Mouse (Mus musculus) right cerebral cortex, adult 18-20 months (tissue): ENCODE data around the gene Asna1.
A peak's percentile ranks its signal among the peaks of the same experiment; 100 is the strongest.

Experiments
- DNase-seq: peaks from one replicate; pipeline ENCODE4 v3.0.0; 2022; ENCODE audit warnings: mixed read lengths

Asna1 gene

GRCm38 (mm10) chr8:85025098-85025932 is at the start of gene Asna1:
Gene Asna1, minus strand, starts transcription at chr8:85025281.
- DNase-seq: peak; percentile 89

GRCm38 (mm10) chr8:85074617-85075016 is 49.5 kb upstream of the Asna1 start:
- DNase-seq: no peak

DNA sequence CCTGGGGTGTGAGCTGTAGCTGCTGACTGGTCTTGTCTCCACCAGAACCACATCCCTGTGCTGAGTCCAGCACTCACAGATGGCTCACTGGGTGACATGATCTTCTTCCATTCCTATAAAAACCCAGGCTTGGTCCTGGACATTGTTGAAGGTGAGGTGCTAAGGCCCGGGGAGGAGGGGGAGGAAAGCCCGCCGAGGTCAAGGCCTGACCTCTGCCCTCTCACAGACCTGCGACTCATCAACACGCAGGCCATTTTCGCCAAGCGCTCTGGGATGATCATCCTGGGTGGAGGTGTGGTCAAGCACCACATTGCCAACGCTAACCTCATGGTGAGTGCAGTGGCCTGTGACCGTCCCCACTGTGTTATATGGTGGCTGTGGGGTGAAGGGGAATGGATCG is 49.1 kb upstream of the Asna1 start:
- DNase-seq: no peak

GRCm38 (mm10) chr8:85073041-85073612 is 48.0 kb upstream of the Asna1 start:
- no peak for DNase-seq

- no peak for DNase-seq
Observed at GRCm38 (mm10) chr8:85072364-85072929, 47.4 kb upstream of the Asna1 start.

GRCm38 (mm10) chr8:85071514-85072281 is 46.6 kb upstream of the Asna1 start, which contains the start of gene Dhps:
Gene Dhps, plus strand, starts transcription at chr8:85071757.
- peak; percentile 94 for DNase-seq

DNA sequence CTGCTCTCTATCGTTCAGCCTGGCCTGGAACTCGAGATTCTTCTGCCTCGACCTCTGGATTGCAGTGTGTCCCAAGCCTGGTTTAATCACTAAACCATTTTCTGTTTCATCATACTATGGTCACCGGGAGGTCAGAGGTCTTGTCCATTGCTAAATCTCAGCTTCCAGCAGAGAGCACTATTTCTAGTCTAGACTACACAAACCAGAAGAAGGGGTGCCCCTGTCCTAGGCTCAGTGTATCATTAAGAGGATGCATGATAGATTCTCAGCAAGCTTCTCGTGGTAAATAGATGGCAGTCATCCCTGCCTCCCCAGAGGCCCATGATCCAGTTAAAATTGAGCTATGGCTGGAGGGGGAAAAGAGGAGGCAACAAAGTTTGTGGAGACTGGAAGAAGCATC is 46.0 kb upstream of the Asna1 start:
- no peak for DNase-seq

GRCm38 (mm10) chr8:85067982-85068381 is 42.9 kb upstream of the Asna1 start, which contains the start of gene Gm5741:
Gene Gm5741, minus strand, starts transcription at chr8:85067982.
- DNase-seq: no peak

GRCm38 (mm10) chr8:85067155-85067554 is 42.1 kb upstream of the Asna1 start:
- no peak for DNase-seq

DNA sequence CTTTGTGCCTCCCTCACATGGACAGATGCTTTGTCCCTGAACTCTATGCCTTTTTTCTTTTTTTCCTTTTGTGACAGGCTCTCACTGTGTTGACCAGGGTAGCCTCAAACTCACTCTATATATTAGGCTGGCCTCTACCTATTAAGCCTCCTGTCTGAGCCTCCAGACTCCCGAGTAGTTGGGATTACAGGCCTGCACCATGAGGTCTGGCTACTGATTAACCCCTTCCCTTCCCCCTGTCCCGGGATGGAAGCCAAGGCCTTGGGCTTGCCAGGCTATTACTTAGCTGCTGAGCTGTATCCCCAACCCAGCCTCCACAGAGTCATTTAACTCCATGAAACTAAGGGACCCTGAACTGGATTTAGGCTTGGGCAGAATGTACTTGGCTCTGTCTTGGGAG is 40.1 kb upstream of the Asna1 start:
- DNase-seq: no peak

DNA sequence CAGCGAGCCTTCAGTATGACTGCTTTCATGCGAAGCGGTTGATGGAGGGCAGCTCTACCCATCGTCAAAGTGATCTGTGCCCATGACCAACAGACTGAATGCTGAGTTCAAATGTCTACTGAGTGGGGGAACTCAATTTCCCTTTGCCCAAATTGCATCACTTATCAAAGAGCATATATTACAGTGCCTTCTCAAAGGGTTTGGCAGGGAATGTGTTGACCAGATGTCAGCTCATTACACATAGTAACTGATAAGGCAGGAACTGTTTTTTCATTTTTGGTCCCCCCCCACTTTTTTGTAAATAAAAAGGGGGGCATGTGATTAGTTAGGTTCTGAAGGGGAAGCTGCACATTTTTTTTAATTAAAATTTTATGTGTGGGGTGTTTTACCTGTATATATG is 37.5 kb upstream of the Asna1 start:
- no peak for DNase-seq

- DNase-seq: peak; percentile 92
Observed at GRCm38 (mm10) chr8:85059879-85060616, 35.0 kb upstream of the Asna1 start, which contains the start of gene Fbxw9. Gene Fbxw9, plus strand, starts transcription at chr8:85060055.

DNA sequence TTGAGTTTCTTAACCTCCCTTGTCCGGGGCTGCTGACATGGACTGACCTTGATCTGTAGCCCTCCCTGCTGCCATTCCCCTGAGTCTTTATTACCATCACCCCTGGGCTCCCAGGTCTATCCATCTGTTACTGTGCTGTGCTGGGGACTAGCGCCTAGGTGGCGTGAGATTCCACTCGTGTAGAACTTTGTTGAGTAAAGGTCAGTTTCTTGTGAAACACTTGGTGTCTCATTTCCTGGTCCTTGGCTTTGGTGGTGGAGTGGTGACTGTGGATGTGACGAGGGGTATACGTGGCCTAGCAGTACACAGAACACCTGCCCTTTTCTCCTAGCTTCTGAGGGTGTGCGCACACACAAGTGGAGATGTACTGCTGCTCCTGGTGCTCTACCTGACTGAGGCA is 32.3 kb upstream of the Asna1 start:
- DNase-seq: no peak

- no peak for DNase-seq
Observed at GRCm38 (mm10) chr8:85043619-85044018, 18.5 kb upstream of the Asna1 start.

GRCm38 (mm10) chr8:85037681-85038531 is 12.8 kb upstream of the Asna1 start:
- DNase-seq: peak; percentile 56

GRCm38 (mm10) chr8:85037366-85037680 is 12.2 kb upstream of the Asna1 start:
- no peak for DNase-seq

DNA sequence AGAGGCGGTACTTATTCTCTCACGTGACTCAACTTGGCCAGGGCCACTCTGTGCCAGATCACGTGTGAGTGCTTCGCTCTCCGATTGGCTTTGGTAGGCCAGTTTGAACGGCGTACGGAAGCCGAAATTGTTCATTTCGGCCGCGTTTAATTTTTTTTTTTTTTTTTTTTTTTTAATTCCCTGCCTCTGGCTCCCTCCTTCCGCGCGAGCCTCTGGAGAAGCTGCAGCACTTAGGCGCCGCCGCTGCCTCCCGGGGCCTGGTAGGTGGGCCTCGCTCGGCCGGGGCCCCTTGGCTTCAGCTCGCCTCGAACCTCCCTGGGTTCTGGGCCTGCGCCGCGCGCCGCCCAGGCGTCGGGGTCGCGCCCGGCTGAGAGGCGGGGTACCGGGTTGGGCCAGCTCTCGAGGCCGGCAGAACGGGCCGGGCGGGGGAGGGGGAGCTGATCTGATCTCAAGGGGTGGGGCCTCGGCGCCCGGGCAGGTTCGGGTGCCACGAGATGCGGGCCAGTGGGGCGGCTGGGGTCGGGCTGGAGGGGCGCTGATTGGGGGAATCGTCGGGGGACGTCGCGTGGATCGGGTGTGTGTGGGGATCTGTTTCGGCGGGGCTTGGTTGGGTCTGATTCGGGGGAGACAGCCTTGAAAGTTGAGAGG is 11.8 kb upstream of the Asna1 start, which contains the start of gene Tnpo2:
TSS of gene Tnpo2 (plus strand) at position 198 of the 648 bp plus-strand sequence.
- peak; percentile 94 for DNase-seq

- DNase-seq: no peak
Observed at GRCm38 (mm10) chr8:85036381-85036717, 11.3 kb upstream of the Asna1 start.

GRCm38 (mm10) chr8:85035728-85036310 is 10.7 kb upstream of the Asna1 start:
- DNase-seq: no peak

DNA sequence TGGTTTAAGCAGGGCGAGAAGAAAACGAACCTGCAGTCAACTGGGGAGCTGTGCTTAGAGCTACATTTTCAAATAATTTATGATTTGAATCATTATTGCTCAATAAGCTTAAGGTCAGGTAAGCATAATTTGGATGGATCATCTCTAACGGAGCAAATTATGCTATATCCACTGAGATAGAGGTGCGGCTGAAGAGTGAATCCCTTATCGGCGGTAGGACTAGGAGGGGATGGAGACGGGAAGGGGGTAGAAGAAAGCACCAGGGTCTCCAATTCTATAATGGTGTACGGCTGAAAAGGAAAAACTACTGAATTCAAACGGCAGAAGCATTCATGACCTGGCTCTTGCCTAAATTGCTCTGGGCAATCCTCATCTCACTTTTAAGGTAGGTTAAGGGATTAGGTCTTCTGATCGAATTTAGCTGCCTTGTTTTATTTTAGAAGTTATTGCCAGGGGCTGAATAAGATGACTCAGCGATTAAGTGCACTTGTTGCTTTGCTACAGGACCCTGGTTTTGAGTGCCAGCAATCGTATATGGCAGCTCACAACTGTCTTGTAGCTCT is 10.2 kb upstream of the Asna1 start:
- DNase-seq: no peak
